Mouse (Mus musculus) megakaryocyte, embryonic 14.5 days (primary cell): Measurements from ENCODE around the gene Txlng.

Experiments
- FLI1 ChIP-seq: IDR thresholded peaks from 2 replicates; pipeline ENCODE4 v1.6.1; 2012; ENCODE audit warnings: low read length, inconsistent platforms, mixed read lengths
- GATA1 ChIP-seq: IDR thresholded peaks from 3 replicates; pipeline ENCODE4 v1.6.1; 2012; ENCODE audit warnings: mixed read lengths, low read length, inconsistent platforms, borderline replicate concordance

GRCm38 (mm10) chrX:162761716-162762395, 67.4 kb downstream of the Txlng start:
- no peak for TF ChIP-seq GATA1
- TF ChIP-seq FLI1, result no peak
